Mouse (Mus musculus): ENCODE results near the gene BC107364. TPM values are rescaled to one million over a fixed set of nuclear protein-coding genes. Genes with fewer than 3 reads are reported as not detected.
"Not testable (repeated sequence)": the region's sequence is repeated elsewhere in the genome, so short reads cannot be mapped to it uniquely, and the experiment has no call there.

Gene BC107364
- total RNA-seq, 2 experiments from 2014 or later = not detected

GRCm38 (mm10) chr3:96487596-96488289, 35.6 kb upstream of the BC107364 start:
- peak in 1 of 2 experiments; percentile 49 for DNase-seq (ENCODE audit: extremely low spot score in 1 of 2, low spot score in 2 of 2)
- intact Hi-C loops (cut with DNase I) = no loop called here

- DNase-seq (ENCODE audit: extremely low spot score in 1 of 2, low spot score in 2 of 2); intact Hi-C loops (cut with DNase I): not testable (repeated sequence)
Measured at GRCm38 (mm10) chr3:96486828-96487559, 34.9 kb upstream of the BC107364 start.

GRCm38 (mm10) chr3:96486064-96486827, 34.1 kb upstream of the BC107364 start:
- DNase-seq (ENCODE audit: extremely low spot score in 1 of 2, low spot score in 2 of 2); intact Hi-C loops (cut with DNase I): not testable (repeated sequence)

- intact Hi-C loops (cut with DNase I) = no loop called here
Measured at GRCm38 (mm10) chr3:96485361-96485760, 33.3 kb upstream of the BC107364 start.

GRCm38 (mm10) chr3:96484921-96485320, 32.8 kb upstream of the BC107364 start:
- intact Hi-C loops (cut with DNase I) = no loop called here
- DNase-seq (ENCODE audit: extremely low spot score in 1 of 2, low spot score in 2 of 2) = no peak

More at GRCm38 (mm10) chr3:96485361-96485760, 33.3 kb upstream of the BC107364 start:
- no peak for DNase-seq (ENCODE audit: extremely low spot score in 1 of 2, low spot score in 2 of 2)

- intact Hi-C loops (cut with DNase I) = no loop called here
- DNase-seq (ENCODE audit: extremely low spot score in 1 of 2, low spot score in 2 of 2) = no peak
Measured at GRCm38 (mm10) chr3:96483946-96484345, 31.8 kb upstream of the BC107364 start.

GRCm38 (mm10) chr3:96483044-96483443, 30.9 kb upstream of the BC107364 start:
- intact Hi-C loops (cut with DNase I); DNase-seq (ENCODE audit: extremely low spot score in 1 of 2, low spot score in 2 of 2): not testable (repeated sequence)

GRCm38 (mm10) chr3:96482451-96482850, 30.3 kb upstream of the BC107364 start:
- intact Hi-C loops (cut with DNase I) = no loop called here
- no peak for DNase-seq (ENCODE audit: extremely low spot score in 1 of 2, low spot score in 2 of 2)

GRCm38 (mm10) chr3:96481856-96482255, 29.8 kb upstream of the BC107364 start:
- DNase-seq (ENCODE audit: extremely low spot score in 1 of 2, low spot score in 2 of 2) = no peak
- intact Hi-C loops (cut with DNase I) = no loop called here

- DNase-seq (ENCODE audit: extremely low spot score in 1 of 2, low spot score in 2 of 2) = no peak
- intact Hi-C loops (cut with DNase I) = no loop called here
Measured at GRCm38 (mm10) chr3:96480684-96481270, 28.7 kb upstream of the BC107364 start.

GRCm38 (mm10) chr3:96479249-96479648, 27.1 kb upstream of the BC107364 start:
- DNase-seq (ENCODE audit: extremely low spot score in 1 of 2, low spot score in 2 of 2) = no peak
- intact Hi-C loops (cut with DNase I) = no loop called here

GRCm38 (mm10) chr3:96477558-96477957, 25.5 kb upstream of the BC107364 start:
- no peak for DNase-seq (ENCODE audit: extremely low spot score in 1 of 2, low spot score in 2 of 2)
- intact Hi-C loops (cut with DNase I) = no loop called here

- intact Hi-C loops (cut with DNase I) = no loop called here
- no peak for DNase-seq (ENCODE audit: extremely low spot score in 1 of 2, low spot score in 2 of 2)
Measured at GRCm38 (mm10) chr3:96477084-96477483, 25.0 kb upstream of the BC107364 start.

- intact Hi-C loops (cut with DNase I) = no loop called here
- no peak for DNase-seq (ENCODE audit: extremely low spot score in 1 of 2, low spot score in 2 of 2)
Measured at GRCm38 (mm10) chr3:96474909-96475655, 23.0 kb upstream of the BC107364 start.

- intact Hi-C loops (cut with DNase I); DNase-seq (ENCODE audit: extremely low spot score in 1 of 2, low spot score in 2 of 2): not testable (repeated sequence)
Measured at GRCm38 (mm10) chr3:96473556-96473955, 21.4 kb upstream of the BC107364 start.

GRCm38 (mm10) chr3:96472066-96472465, 20.0 kb upstream of the BC107364 start:
- intact Hi-C loops (cut with DNase I) = no loop called here
- no peak for DNase-seq (ENCODE audit: extremely low spot score in 1 of 2, low spot score in 2 of 2)

- intact Hi-C loops (cut with DNase I) = no loop called here
- DNase-seq (ENCODE audit: extremely low spot score in 1 of 2, low spot score in 2 of 2) = no peak
Measured at GRCm38 (mm10) chr3:96469626-96470025, 17.5 kb upstream of the BC107364 start.

- DNase-seq (ENCODE audit: extremely low spot score in 1 of 2, low spot score in 2 of 2); intact Hi-C loops (cut with DNase I): not testable (repeated sequence)
Measured at GRCm38 (mm10) chr3:96468335-96468734, 16.2 kb upstream of the BC107364 start.
